Mouse (Mus musculus): ENCODE data around the gene Nadk2.
A peak's percentile ranks its signal among the peaks of the same experiment; 100 is the strongest.

The Nadk2 gene

GRCm38 (mm10) chr15:9131499-9131888 lies 60.4 kb downstream of the Nadk2 start:
- DNase-seq (ENCODE audit: low read depth), result no peak

- no peak for DNase-seq (ENCODE audit: low read depth)
Measured at GRCm38 (mm10) chr15:9132693-9133443, 61.8 kb downstream of the Nadk2 start.

DNA sequence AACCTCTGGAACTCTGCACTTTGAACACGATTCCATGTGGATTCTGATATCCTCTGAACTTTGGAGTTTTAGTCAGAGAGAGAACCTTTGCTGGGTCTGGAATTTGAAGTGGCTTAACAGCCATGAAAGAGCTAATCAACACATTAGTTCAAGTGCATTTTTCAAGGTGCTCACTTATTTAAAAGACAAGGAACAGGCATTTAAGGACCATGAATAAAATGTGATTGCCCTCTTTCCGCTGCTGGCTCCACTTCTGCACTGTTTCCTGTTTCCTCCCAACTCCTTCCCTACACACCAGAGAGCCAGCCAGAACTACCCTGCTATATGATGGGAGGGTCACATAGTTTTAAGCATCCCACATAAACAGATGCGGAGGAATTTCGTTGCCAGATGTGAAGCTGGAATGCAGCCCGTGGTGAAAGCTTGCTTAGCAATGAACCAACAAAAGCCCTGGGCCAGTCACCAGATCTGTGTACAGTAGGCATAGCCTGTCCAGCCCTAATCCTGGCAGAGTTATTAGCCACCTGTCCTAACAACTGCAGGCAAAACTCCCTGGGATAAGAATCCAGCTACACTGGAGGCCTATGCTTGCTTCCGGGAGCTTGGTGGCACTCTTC lies 63.9 kb downstream of the Nadk2 start:
- no peak for DNase-seq (ENCODE audit: low read depth)

- no peak for DNase-seq (ENCODE audit: low read depth)
Measured at GRCm38 (mm10) chr15:9139447-9139846, 68.4 kb downstream of the Nadk2 start.

- DNase-seq (ENCODE audit: low read depth), result peak; percentile 97
Measured at GRCm38 (mm10) chr15:9140252-9140680, 69.2 kb downstream of the Nadk2 start, which contains the start of gene Lmbrd2. Gene Lmbrd2 (plus strand): TSS chr15:9140550.

- no peak for DNase-seq (ENCODE audit: low read depth)
Measured at GRCm38 (mm10) chr15:9140684-9141171, 69.7 kb downstream of the Nadk2 start.

GRCm38 (mm10) chr15:9155325-9155724 lies 84.3 kb downstream of the Nadk2 start, which contains the start of gene Skp2:
Gene Skp2 (minus strand): TSS chr15:9155425.
- no peak for DNase-seq (ENCODE audit: low read depth)
